Mouse (Mus musculus) lung, postnatal 0 days (tissue): ENCODE data around the gene Trim46.

ENCODE experiments used
- CTCF ChIP-seq: IDR thresholded peaks from 2 replicates; pipeline ENCODE4 v1.5.1; 2016; ENCODE audit warnings: antibody characterized with exemption, mild to moderate bottlenecking
- EP300 ChIP-seq: IDR thresholded peaks from 2 replicates; pipeline ENCODE4 v1.6.1; 2016; ENCODE audit warnings: antibody characterized with exemption, mild to moderate bottlenecking, control low read depth

GRCm38 (mm10) chr3:89226361-89226760 lies 19.7 kb downstream of the Trim46 start:
- TF ChIP-seq CTCF, result no peak
- no peak for TF ChIP-seq EP300
